Mouse (Mus musculus) forebrain, postnatal 0 days (tissue): ENCODE data around the gene Cog3. TPM values are rescaled to one million over a fixed set of nuclear protein-coding genes. Genes with fewer than 3 reads are reported as not detected.
A peak's percentile ranks its signal among the peaks of the same experiment; 100 is the strongest.

Experiments used
- ATAC-seq: fragments of 200-750 bp; cut with Nextera tagmentation; 2 replicates; pipeline ENCODE4 v1.8.0; 2017; ENCODE audit warnings: mild to moderate bottlenecking, moderate library complexity
- DNase-seq: peaks from one replicate; pipeline ENCODE4 v3.0.0-alpha.2; 2015
- H3K27ac ChIP-seq: fragments of 300-500 bp; sonication (generic); 2 replicates; pipeline ENCODE4 v1.5.1; 2014; ENCODE audit warnings: low read depth, mild to moderate bottlenecking, antibody characterized with exemption, low read length, moderate library complexity, mixed read lengths
- H3K27me3 ChIP-seq: fragments of 300-500 bp; sonication (generic); 2 replicates; pipeline ENCODE4 v1.6.1; 2014; ENCODE audit warnings: mild to moderate bottlenecking, low read length, mixed read lengths; ENCODE audit not compliant: insufficient read depth
- H3K36me3 ChIP-seq: fragments of 300-500 bp; sonication (generic); 2 replicates; pipeline ENCODE4 v1.6.1; 2014; ENCODE audit warnings: mild to moderate bottlenecking, moderate library complexity; ENCODE audit not compliant: insufficient read depth
- H3K4me1 ChIP-seq: fragments of 300-500 bp; sonication (generic); 2 replicates; pipeline ENCODE4 v1.6.1; 2014; ENCODE audit warnings: antibody characterized with exemption; ENCODE audit not compliant: insufficient read depth
- H3K4me2 ChIP-seq: fragments of 300-500 bp; sonication (generic); 2 replicates; pipeline ENCODE4 v1.6.1; 2014; ENCODE audit warnings: low read depth, mild to moderate bottlenecking, moderate library complexity
- H3K4me3 ChIP-seq: fragments of 300-500 bp; sonication (generic); 2 replicates; pipeline ENCODE4 v1.5.1; 2014; ENCODE audit warnings: low read depth, low read length, mixed read lengths
- H3K9ac ChIP-seq: fragments of 300-500 bp; sonication (generic); 2 replicates; pipeline ENCODE4 v1.6.1; 2014; ENCODE audit warnings: mild to moderate bottlenecking
- H3K9me3 ChIP-seq: fragments of 300-500 bp; sonication (generic); 2 replicates; pipeline ENCODE4 v1.6.1; 2016; ENCODE audit warnings: low read length
- CTCF ChIP-seq: sonication (generic); IDR thresholded peaks from 2 replicates; pipeline ENCODE4 v1.5.1; 2016; ENCODE audit warnings: antibody characterized with exemption, control low read depth, low read depth
- WGBS: fragments of 180-500 bp; shearing (Covaris S2); extraction: QIAGEN DNeasy Blood & Tissue Kit; methylation state at CpG from one replicate; pipeline ENCODE4 v1.1.7; 2014; 5-methylcytosine and 5-hydroxymethylcytosine counted together
- polyA plus RNA-seq: library from polyadenylated mRNA; unstranded; fragments of >200 nt; fragmentation: Nextera tagmentation; extraction: Ambion mirVana; gene quantifications from 2 replicates; pipeline ENCODE4 v1.2.1, GENCODE M21; 2015
- total RNA-seq: library from RNA; depleted of rRNA; stranded (reverse); fragments of >200 nt; gene quantifications from 2 replicates; pipeline ENCODE4 v1.2.3, GENCODE M21; 2014

The Cog3 gene
- total and polyA plus RNA-seq, 2 experiments from 2014 or later = 11.6 to 29.7 TPM

GRCm38 (mm10) chr14:75706647-75707046 is 47.7 kb downstream of the Cog3 start:
- Histone ChIP-seq H3K9me3 (no peaks in the 10 kb centered on the region), H3K27me3 (no peaks in the 10 kb centered on the region), H3K9ac (no peak overlapping the region), H3K36me3 (peaks cover 42% of the 10 kb centered on the region), H3K4me1 (no peaks in the 10 kb centered on the region), H3K27ac (no peak overlapping the region), H3K4me2 (no peak overlapping the region), H3K4me3 (no peak overlapping the region)
- ATAC-seq (no peak), DNase-seq (no peak)
- TF ChIP-seq CTCF = no peak
- 84% methylated on average over 4 of the region's 4 CpGs for WGBS

- Histone ChIP-seq H3K4me2 (no peak overlapping the region), H3K36me3 (peaks cover 11% of the 10 kb centered on the region), H3K9ac (no peak overlapping the region), H3K27ac (no peak overlapping the region), H3K9me3 (no peaks in the 10 kb centered on the region), H3K4me1 (no peaks in the 10 kb centered on the region), H3K27me3 (no peaks in the 10 kb centered on the region), H3K4me3 (no peak overlapping the region)
- DNase-seq (no peak), ATAC-seq (no peak)
- 96% methylated on average over 1 of the region's 1 CpGs for WGBS
- no peak for TF ChIP-seq CTCF
Measured at GRCm38 (mm10) chr14:75697928-75698327, 56.4 kb downstream of the Cog3 start.

DNA sequence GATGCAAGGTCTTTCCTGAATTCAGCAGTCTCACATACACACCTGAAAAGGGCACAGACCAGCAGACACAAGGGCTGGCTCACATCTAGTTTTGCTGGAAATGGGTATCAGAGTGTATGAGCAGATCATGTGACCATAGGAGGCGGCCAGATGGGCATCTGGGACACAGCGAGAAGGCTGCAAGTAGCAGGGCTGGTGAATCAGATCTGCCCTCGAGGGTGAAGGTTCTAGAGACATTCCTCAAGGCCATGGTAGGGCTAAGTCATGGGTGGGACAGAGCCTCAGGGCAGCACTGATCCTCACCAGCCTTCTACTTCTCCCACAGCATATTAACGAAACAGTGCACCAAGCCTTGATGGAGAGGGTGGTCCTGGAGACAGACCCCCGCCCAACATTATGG is 58.2 kb downstream of the Cog3 start:
- Histone ChIP-seq H3K27ac (no peak overlapping the region), H3K36me3 (peaks cover 2% of the 10 kb centered on the region), H3K9ac (no peak overlapping the region), H3K9me3 (no peaks in the 10 kb centered on the region), H3K4me3 (no peak overlapping the region), H3K4me2 (no peak overlapping the region), H3K27me3 (no peaks in the 10 kb centered on the region), H3K4me1 (no peaks in the 10 kb centered on the region)
- TF ChIP-seq CTCF = no peak
- WGBS = 92% methylated on average over 5 of the region's 5 CpGs
- no peak for ATAC-seq
- no peak for DNase-seq

- Histone ChIP-seq H3K4me1 (no peaks in the 10 kb centered on the region), H3K9me3 (no peaks in the 10 kb centered on the region), H3K4me3 (no peak overlapping the region), H3K4me2 (no peak overlapping the region), H3K27ac (0 out of 2 replicates have a peak overlapping the region, but pooled peaks have one; percentile 50), H3K27me3 (no peaks in the 10 kb centered on the region), H3K9ac (no peak overlapping the region), H3K36me3 (no peaks in the 10 kb centered on the region)
- ATAC-seq (peak; percentile 81), DNase-seq (peak; percentile 50)
- no peak for TF ChIP-seq CTCF
- WGBS = 65% methylated on average over 2 of the region's 2 CpGs
Measured at GRCm38 (mm10) chr14:75690428-75690827, 63.9 kb downstream of the Cog3 start.

DNA sequence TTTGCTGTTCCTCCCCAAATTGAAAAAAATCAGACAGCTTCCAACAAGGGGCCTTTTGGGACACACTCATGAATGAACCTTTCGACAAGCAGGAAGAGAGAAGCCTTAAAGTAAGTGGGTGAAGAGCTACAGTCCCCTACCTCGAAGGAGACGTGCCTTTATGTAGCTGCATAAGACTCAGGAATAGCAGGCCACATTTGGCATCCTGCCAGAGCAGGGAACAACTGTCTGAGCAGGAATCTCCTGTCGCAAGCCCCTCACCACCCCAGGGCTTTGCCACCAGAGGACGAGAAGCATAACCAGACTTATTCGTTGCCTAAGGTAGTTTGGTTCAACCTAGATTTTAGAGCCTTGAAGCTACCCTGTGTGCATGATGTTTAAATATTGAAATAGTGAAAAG is 78.0 kb downstream of the Cog3 start:
- ATAC-seq (no peak), DNase-seq (no peak)
- H3K27me3 ChIP-seq = no peaks in the 10 kb centered on the region
- no peak for TF ChIP-seq CTCF
- H3K9me3 ChIP-seq = no peaks in the 10 kb centered on the region
- no peak overlapping the region for H3K27ac ChIP-seq
- no peak overlapping the region for H3K9ac ChIP-seq
- H3K4me2 ChIP-seq = no peak overlapping the region
- no peaks in the 10 kb centered on the region for H3K36me3 ChIP-seq
- H3K4me3 ChIP-seq = no peak overlapping the region
- H3K4me1 ChIP-seq = no peaks in the 10 kb centered on the region
- WGBS = 42% methylated on average over 6 of the region's 6 CpGs

DNA sequence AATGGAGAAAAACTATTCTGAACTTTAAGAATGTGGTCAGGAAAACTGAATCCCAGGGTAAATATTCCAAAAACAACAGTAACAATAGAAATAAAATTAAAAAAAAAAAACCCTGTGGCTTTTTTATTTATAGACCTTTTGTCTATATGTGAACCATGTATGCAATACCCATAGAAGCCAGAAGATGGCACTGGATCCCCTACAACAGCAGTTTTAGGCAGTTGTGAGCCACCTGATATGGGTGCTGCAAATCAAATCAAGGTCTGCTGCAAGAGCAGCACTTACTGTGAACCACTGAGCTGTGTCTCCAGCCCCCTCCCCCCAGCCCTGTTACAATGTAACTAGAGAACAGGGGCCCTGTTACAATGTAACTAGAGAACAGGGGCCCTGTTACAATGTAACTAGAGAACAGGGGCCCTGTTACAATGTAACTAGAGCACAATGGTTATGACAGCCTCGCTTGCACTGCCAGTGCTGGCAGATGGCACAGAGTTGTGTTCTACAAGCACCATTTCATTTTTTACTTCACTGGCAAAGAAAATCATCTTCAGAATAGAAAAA is 85.2 kb downstream of the Cog3 start:
- Histone ChIP-seq H3K9me3 (no peaks in the 10 kb centered on the region), H3K36me3 (no peaks in the 10 kb centered on the region), H3K4me1 (no peaks in the 10 kb centered on the region), H3K9ac (no peak overlapping the region), H3K27me3 (no peaks in the 10 kb centered on the region), H3K4me3 (no peak overlapping the region), H3K4me2 (no peak overlapping the region), H3K27ac (no peak overlapping the region)
- WGBS = 76% methylated on average over 1 of the region's 1 CpGs
- DNase-seq (peak; percentile 14), ATAC-seq (peak; percentile 29; the same call in 1 of the 2 replicates)
- peak; percentile 27; the same call in 1 of the 2 replicates for TF ChIP-seq CTCF

DNA sequence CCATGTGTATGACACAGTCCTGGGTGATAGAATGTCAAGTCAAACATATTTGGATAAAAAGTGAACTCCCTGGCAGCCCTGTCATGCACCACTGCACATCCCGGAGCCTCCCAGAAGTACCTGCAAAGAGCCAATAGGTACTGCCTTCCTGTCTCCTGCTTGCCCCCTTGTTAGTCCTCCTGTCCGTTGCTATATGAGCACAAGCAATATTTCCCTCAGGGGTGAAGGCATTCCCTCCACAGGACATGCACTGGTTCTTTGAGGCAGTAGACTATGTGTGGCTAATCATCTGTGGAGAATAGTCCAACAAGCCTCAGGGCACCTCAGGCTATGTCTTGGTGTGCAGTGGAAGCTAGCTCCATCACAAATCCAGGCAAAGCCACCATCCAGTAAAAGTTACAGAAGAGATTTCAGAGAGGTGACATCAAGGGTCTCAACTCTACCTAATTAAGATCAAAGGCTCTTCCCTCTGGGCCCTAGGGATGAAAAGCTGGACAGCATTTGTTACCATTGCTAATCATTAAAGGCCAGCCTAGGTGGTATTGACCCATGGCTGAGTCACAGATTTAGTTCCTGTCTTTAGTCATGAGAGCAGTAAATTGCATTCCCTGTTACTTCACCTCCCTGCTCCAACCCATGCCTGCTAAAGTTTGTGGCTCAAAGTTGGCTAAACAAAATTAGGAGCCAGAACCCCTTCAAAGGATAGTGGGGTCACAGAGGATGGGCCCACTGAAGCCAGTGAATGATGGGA is 88.7 kb downstream of the Cog3 start:
- 87% methylated on average over 2 of the region's 2 CpGs for WGBS
- ATAC-seq = no peak
- H3K4me3 ChIP-seq = no peak overlapping the region

More for the DNA sequence above, 88.7 kb downstream of the Cog3 start:
- Histone ChIP-seq H3K36me3 (no peaks in the 10 kb centered on the region), H3K4me2 (no peak overlapping the region), H3K4me1 (peaks cover 7% of the 10 kb centered on the region; the same call in 1 of the 2 replicates), H3K9ac (no peak overlapping the region), H3K27me3 (no peaks in the 10 kb centered on the region), H3K9me3 (no peaks in the 10 kb centered on the region), H3K27ac (no peak overlapping the region)
- no peak for DNase-seq
- TF ChIP-seq CTCF = no peak
